Mouse (Mus musculus) T-helper 2 cell (primary cell): ENCODE results near the gene Pln.

Source experiments
- in situ Hi-C: fragments of 300-600 bp; cut with MboI, MseI; formaldehyde crosslinking; loops from one replicate; pipeline ENCODE4 v1.15.1; 2025; ENCODE audit warnings: high pct_unique_total_duplicates

Pln gene

DNA sequence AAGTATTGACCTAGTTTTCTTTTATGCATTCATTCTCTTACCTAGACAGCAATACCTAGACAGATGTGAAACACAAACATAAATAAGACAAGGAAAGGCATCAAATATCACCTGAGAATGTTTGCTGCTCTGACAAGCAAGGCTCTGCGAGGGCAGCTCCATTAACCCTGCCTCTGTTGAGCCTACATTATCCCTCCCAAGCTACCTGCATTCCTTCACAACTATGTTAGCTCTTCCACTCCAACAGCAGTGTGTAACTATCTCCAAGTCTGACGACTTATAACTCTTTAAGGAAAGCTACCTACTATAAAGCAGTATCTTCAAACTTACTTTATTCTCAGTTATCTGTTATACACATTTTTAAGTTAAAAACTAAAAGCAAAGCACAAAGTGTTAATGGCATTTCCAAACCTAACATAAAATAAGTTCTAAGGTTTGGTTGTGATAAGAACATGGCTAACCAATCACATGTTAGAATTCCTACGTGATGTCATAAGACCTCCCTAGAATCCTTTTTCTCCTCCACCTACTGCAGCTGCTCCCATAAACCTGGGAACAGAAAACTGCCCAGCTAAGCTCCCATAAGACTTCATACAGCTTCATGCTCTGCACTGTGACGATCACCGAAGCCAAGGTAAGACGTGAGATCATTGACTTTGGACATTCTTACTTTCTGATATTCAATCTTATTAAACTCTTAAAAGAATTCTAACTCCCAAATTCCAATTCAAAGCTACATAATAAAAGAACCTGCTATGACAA lies at the start of gene Pln:
TSS of gene Pln (plus strand) at position 506 of the 762 bp plus-strand sequence.
- in situ Hi-C loops: loop anchor here (25.0 kb wide), 1 partner anchor 800 kb away; no protein-coding TSS in a partner anchor

GRCm38 (mm10) chr10:53305867-53306266 lies 31.6 kb upstream of the Pln start:
- in situ Hi-C loops: no loop called here

DNA sequence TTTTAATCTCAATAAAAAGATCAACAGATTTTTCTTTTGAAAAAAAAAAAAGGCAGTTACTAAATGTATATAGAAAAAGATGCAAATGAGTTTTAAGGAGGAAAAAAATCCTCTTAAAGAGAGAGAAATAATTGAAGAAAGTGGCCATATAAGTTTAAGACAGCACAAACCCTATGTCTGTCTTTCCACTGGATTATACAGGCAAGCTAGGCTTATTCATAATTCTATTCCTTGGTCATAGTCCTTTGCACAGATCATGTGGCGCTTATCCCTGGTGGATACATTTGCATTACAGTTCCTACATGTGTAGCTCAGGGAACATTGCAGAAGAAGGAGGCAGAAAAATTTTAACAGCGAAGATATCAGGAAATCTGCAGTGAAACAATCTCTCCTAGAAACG lies 30.8 kb upstream of the Pln start:
- in situ Hi-C loops: no loop called here

DNA sequence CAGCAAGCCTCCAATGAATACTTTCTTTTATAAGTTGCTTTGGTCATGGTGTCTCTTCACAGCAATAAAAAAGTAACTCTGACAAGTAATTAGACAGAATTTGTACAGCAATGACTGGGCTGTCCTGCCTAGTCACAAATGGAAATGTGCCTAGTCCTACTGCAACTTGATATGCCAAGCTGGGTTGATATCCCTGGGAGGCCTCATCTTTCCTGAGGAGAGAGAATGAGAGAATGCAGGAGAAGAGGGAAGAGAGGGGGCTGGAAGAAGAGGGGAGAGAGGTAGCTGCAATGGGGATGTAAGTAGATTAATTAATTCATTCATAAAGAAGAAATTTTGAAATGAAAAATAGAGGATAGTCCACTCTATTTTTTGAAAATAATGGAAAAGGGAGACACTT lies 14.1 kb upstream of the Pln start:
- in situ Hi-C loops: no loop called here

- in situ Hi-C loops: loop anchor here (25.0 kb wide), 1 partner anchor 787 kb away; no protein-coding TSS in a partner anchor
These were observed 12.8 kb upstream of the Pln start for GRCm38 (mm10) chr10:53324663-53325062.

- in situ Hi-C loops: loop anchor here (25.0 kb wide), 1 partner anchor 789 kb away; no protein-coding TSS in a partner anchor
These were observed 11.1 kb upstream of the Pln start for GRCm38 (mm10) chr10:53326367-53326766.

DNA sequence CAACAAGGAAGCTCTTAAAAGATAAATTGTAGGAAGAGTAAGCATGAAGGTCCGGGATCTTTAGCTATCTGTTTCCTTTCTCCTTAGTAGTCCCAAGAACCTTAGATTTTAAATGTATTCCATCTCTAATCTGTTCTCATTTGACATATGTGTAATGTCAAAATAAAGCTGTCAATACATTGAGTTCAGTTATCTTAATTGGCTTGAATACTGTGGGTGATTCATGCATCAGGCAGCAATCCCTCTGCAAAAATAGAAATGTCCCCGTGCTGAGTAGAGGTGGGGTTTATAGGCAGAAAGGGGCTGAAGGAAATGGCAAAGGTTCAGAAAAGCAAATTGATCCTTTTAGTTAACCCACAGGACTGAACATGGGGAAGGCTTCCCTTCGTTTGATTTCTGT lies 8.2 kb upstream of the Pln start:
- in situ Hi-C loops: loop anchor here (25.0 kb wide), 1 partner anchor 792 kb away; no protein-coding TSS in a partner anchor

- in situ Hi-C loops: loop anchor here (25.0 kb wide), 1 partner anchor 795 kb away; no protein-coding TSS in a partner anchor
These were observed 4.7 kb upstream of the Pln start for GRCm38 (mm10) chr10:53332752-53333151.

GRCm38 (mm10) chr10:53335266-53335665 lies 2.2 kb upstream of the Pln start:
- in situ Hi-C loops: loop anchor here (25.0 kb wide), 1 partner anchor 798 kb away; no protein-coding TSS in a partner anchor

GRCm38 (mm10) chr10:53335974-53336373 lies 1.5 kb upstream of the Pln start:
- in situ Hi-C loops: loop anchor here (25.0 kb wide), 1 partner anchor 799 kb away; no protein-coding TSS in a partner anchor

GRCm38 (mm10) chr10:53339045-53339444 lies 1.6 kb downstream of the Pln start:
- in situ Hi-C loops: loop anchor here (25.0 kb wide), 1 partner anchor 802 kb away; no protein-coding TSS in a partner anchor

DNA sequence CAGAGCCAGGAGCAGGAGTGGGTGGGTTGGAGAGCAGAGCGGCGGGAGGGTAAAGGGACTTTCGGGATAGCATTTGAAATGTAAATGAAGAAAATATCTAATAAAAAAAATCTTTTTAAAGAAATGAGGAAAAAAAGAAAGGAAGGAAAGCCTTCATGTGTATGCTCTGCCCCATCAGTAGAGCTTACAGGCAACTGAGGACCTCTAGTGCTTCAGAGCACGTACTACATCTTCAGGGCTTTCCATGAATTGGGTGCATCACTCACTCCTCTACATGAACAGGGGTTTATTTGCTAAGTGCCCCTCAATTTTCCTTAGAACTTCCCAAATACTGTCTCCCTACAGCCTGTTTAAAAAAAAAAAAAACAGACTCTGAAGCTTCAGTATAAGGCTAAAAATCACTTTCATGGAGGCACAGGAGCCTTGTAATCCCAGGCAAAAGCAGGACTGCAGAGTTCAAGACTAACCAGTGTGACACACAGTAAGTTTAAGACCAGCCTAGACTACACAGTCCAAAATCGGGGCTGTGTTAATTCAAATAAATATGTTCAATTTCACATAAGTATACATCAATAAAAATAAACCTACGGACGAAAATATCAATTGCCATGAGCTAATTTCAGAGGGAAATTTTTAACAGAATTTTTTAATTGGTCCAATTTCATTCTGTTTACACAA lies 4.0 kb downstream of the Pln start:
- in situ Hi-C loops: loop anchor here (10.0 to 25.0 kb wide), 2 partner anchors 163 to 804 kb away; no protein-coding TSS in a partner anchor

DNA sequence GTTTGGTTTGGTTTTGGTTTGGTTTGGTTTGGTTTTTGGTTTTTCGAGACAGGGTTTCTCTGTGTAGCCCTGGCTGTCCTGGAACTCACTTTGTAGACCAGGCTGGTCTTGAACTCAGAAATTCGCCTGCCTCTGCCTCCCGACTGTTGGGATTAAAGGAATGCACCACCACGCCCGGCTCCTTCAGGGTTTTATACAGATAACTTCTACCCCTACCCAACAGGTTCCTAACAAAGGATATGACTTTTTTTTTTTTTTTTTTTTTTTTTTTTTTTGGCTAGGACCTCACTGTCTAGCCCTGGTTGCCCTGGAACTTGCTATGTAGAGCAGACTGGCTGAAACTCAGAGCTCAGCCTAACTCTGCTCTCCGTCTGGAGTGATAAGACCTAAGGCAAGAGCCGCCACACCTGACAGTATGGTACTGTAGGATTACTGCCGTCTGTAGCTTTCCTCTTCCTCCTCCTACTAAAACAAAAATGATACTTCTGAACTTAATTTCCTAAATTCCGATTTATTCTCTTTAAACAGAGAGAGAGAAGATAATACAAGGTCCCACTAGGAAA lies 4.8 kb downstream of the Pln start:
- in situ Hi-C loops: loop anchor here (10.0 to 25.0 kb wide), 2 partner anchors 163 to 805 kb away; no protein-coding TSS in a partner anchor

GRCm38 (mm10) chr10:53343384-53343783 lies 5.9 kb downstream of the Pln start:
- in situ Hi-C loops: loop anchor here (10.0 to 25.0 kb wide), 2 partner anchors 161 to 806 kb away; no protein-coding TSS in a partner anchor

- in situ Hi-C loops: loop anchor here (10.0 to 25.0 kb wide), 2 partner anchors 161 to 807 kb away; no protein-coding TSS in a partner anchor
These were observed 6.4 kb downstream of the Pln start for GRCm38 (mm10) chr10:53343865-53344264.

- in situ Hi-C loops: loop anchor here (5.0 to 25.0 kb wide), 3 partner anchors 159 to 808 kb away; no protein-coding TSS in a partner anchor
These were observed 8.0 kb downstream of the Pln start for GRCm38 (mm10) chr10:53345508-53345907.

DNA sequence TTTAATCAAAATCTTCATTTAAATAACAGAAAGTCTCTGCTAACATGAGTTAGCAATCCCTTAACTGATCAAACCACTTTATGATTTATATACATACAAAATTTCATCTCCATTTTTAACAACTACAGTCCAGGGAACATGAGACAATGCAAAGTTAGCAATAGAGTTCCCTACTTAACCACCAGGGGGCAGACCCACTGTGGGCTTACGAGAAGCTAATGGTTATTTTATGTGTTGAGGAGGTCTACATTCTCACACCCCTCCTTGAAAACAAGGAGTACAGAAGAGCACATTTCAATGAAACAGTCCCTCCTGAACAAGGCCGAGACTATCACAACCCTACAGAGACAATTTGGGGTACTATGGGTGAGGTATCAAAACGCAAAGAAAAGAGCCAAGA lies 9.0 kb downstream of the Pln start:
- in situ Hi-C loops: loop anchor here (5.0 to 25.0 kb wide), 3 partner anchors 158 to 809 kb away; no protein-coding TSS in a partner anchor

DNA sequence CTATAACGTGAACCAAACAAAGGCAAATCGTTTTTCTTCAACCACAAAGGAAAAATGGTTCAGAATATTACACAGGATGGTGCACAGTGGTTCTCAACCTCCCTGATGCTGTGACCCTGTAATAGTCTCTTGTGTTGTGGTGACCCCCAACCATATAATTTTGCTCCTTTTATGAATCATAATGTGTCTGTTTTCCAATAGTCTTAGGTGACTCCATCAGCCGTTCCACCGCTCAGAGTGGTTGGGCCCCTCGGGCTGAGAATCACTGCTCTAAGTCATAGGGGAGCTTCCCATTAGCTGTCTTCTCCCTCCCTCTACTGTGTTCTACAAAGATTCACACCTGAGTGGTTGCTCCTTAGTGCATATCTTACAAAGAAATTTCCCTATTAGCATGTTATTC lies 9.4 kb downstream of the Pln start:
- in situ Hi-C loops: loop anchor here (5.0 to 25.0 kb wide), 3 partner anchors 158 to 810 kb away; no protein-coding TSS in a partner anchor

DNA sequence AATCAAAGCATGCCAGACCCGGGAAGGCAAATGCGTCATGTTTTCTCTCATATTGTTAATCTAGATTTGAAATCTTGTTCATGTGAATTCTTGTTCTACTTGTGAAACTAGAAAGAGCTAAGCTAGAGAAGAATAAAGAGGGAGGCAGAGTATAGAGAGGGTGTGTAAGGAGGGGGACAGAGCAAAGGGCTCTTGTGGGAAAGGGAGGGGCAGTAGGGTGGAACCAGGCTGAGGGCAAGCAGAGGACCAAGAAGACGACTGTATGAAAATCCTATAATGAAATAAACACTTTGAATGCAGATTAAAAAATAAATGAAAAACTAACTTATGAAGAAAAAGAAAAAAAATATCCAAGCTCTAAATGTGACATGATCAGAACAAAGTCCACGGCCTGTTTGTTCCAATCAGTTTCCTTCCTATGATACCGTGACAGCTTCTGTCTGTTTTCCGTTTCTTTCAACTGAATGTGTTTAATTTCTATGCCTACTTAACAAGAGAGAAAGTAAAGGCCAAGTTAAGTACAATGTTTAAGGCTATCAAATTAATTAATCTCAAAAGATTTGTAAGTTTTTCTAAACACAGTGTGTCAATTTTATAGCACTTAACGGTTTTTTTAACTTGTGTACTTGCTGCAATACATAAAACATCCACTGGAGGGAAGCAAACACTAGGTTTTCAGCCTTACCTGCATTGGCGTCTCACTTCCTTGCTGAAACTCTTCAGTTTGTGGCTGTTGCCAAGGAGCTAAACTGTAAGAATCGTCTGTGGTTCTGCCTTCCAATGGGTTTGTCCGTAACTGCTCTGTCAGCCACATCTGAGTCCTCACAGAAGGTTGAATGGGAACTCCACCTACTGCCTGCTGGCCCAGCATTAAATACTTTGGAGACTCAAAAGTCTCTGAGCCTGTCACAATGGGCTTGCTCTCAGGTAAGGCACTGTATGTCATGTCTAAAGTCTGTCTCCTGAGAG lies 10.6 kb downstream of the Pln start:
- in situ Hi-C loops: loop anchor here (5.0 to 25.0 kb wide), 3 partner anchors 157 to 811 kb away; no protein-coding TSS in a partner anchor

GRCm38 (mm10) chr10:53349254-53349653 lies 11.8 kb downstream of the Pln start:
- in situ Hi-C loops: loop anchor here (5.0 to 25.0 kb wide), 3 partner anchors 156 to 812 kb away; no protein-coding TSS in a partner anchor
